Mouse (Mus musculus) myocyte (in vitro differentiated cells): ENCODE results near the gene Gm8926. TPM values are rescaled to one million over a fixed set of nuclear protein-coding genes. Genes with fewer than 3 reads are reported as not detected.
"Not testable (repeated sequence)": the region's sequence is repeated elsewhere in the genome, so short reads cannot be mapped to it uniquely, and the experiment has no call there.

Experiments
- H3K27me3 ChIP-seq: one replicate; pipeline ENCODE4 v1.6.1; 2011; ENCODE audit not compliant: control insufficient read depth, insufficient read depth, insufficient read length
- H3K36me3 ChIP-seq: one replicate; pipeline ENCODE4 v1.6.1; 2011; ENCODE audit not compliant: control insufficient read depth, insufficient read depth
- H3K4me2 ChIP-seq: one replicate; pipeline ENCODE4 v1.6.1; 2011; ENCODE audit warnings: low read depth, control low read depth
- H3K4me3 ChIP-seq: one replicate; pipeline ENCODE4 v1.5.1; 2011; ENCODE audit warnings: mild to moderate bottlenecking, control low read depth, moderate library complexity
- H3K79me2 ChIP-seq: one replicate; pipeline ENCODE4 v1.6.1; 2011; ENCODE audit not compliant: control insufficient read depth, insufficient read depth
- H3ac ChIP-seq: one replicate; pipeline ENCODE4 v1.6.1; 2011; ENCODE audit not compliant: control insufficient read depth, insufficient read length
- polyA plus RNA-seq: library from polyadenylated mRNA; unstranded; fragments of >200 nt; fragmentation: generic; extraction: Trizol; gene quantifications from one replicate; pipeline ENCODE4 v1.2.1, GENCODE M21; 2012; ENCODE audit warnings: missing spikeins

Gene Gm8926
- polyA plus RNA-seq: not detected

GRCm38 (mm10) chr5:11770248-11770647 lies at the start of gene Gm8926:
Gene Gm8926 (plus strand): TSS chr5:11770548.
- not testable (repeated sequence) for H3ac ChIP-seq, H3K27me3 ChIP-seq, H3K36me3 ChIP-seq, H3K4me2 ChIP-seq, H3K79me2 ChIP-seq, H3K4me3 ChIP-seq

Other genes with a start within 250 kb of the Gm8926 start
- gene Gm6460, start 175.6 kb upstream of the Gm8926 start, polyA plus RNA-seq: not detected
- not detected for gene Gm8922, start 88.6 kb upstream of the Gm8926 start, polyA plus RNA-seq
- gene Gm6465, start 75.0 kb downstream of the Gm8926 start, polyA plus RNA-seq: not detected
- gene 4933402N22Rik, start 147.5 kb downstream of the Gm8926 start, polyA plus RNA-seq: not detected